Mouse (Mus musculus) lung, adult 2 months (tissue): ENCODE results near the gene Lasp1. TPM values are rescaled to one million over a fixed set of nuclear protein-coding genes. Genes with fewer than 3 reads are reported as not detected.

Experiments used
- DNase-seq: peaks from one replicate; pipeline ENCODE4 v3.0.0; 2022
- H3K4me1 ChIP-seq: fragments of 200-500 bp; 2 replicates; pipeline ENCODE4 v1.6.1; 2011; ENCODE audit warnings: low read length; ENCODE audit not compliant: control insufficient read depth, insufficient read depth
- H3K4me3 ChIP-seq: fragments of 200-500 bp; replicated peaks from 2 replicates; pipeline ENCODE3; 2011; ENCODE audit warnings: low read depth, mild to moderate bottlenecking, control low read depth, low read length; ENCODE audit errors: extremely low read depth
- CTCF ChIP-seq: fragments of 200-500 bp; IDR thresholded peaks from 2 replicates; pipeline ENCODE4 v1.5.1; 2011; ENCODE audit warnings: mild to moderate bottlenecking, low read length, control low read depth; ENCODE audit not compliant: insufficient read depth
- POLR2A ChIP-seq: fragments of 200-500 bp; IDR thresholded peaks from 2 replicates; pipeline ENCODE4 v1.6.1; 2011; ENCODE audit warnings: low read depth, mild to moderate bottlenecking, control low read depth, low read length, borderline replicate concordance; ENCODE audit errors: extremely low read depth
- WGBS: fragments of 180-500 bp; shearing (Covaris S2); methylation state at CpG from one replicate; pipeline ENCODE4 v1.1.7; 2018; 5-methylcytosine and 5-hydroxymethylcytosine counted together
- polyA plus RNA-seq: library from polyadenylated mRNA; depleted of rRNA; stranded (reverse); fragments of >200 nt; gene quantifications from 2 replicates; pipeline ENCODE4 v1.2.3, GENCODE M21; 2012

Gene Lasp1
- polyA plus RNA-seq, 1 experiment = 137 TPM

DNA sequence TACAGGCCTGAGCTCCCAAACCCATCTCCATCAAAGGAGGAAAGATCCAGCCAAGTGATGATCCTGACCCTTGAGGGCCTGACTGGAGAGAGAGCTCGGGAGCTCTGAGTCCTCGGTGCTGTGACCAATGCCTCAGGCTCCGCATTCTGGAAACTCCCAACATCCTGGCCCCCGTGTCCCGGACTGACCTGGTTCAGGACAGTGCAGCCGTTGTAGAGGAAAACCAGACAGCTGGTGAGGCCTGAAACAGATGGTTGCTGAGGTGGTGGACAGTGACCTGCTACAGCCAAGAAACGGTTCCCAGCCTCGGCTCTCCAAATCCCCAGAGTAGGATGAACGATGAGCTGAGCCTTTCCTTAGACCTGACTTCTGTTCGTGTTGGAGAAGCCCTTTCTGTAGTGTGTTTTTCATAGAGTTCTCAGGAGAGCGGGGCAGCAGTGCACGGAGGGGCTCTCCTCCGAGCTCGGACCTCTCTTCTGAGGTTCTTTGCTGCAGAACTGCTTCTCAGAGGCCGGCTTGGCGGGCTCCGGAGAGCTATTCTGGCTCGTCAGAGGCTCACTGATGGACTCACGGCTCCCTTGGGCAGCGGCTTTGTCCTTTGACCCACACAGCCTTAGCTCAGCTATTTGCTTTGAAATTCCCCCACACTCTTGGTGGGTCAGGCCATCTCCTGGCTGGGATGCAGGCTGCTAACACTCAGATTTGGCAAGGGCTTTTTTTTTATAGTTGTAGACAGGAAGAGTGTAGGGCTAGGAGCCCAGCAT is 24.2 kb downstream of the Lasp1 start:
- Histone ChIP-seq H3K4me1 (peaks cover 64% of the 10 kb centered on the region), H3K4me3 (no peak overlapping the region)
- WGBS = 53% methylated on average over 20 of the region's 20 CpGs
- no peak for TF ChIP-seq POLR2A
- TF ChIP-seq CTCF = no peak
- no peak for DNase-seq

GRCm38 (mm10) chr11:97824168-97824567 is 25.4 kb downstream of the Lasp1 start:
- peaks cover 52% of the 10 kb centered on the region for H3K4me1 ChIP-seq
- no peak for TF ChIP-seq POLR2A
- no peak for DNase-seq
- H3K4me3 ChIP-seq = no peak overlapping the region
- 91% methylated on average over 11 of the region's 11 CpGs for whole genome bisulfite sequencing

DNA sequence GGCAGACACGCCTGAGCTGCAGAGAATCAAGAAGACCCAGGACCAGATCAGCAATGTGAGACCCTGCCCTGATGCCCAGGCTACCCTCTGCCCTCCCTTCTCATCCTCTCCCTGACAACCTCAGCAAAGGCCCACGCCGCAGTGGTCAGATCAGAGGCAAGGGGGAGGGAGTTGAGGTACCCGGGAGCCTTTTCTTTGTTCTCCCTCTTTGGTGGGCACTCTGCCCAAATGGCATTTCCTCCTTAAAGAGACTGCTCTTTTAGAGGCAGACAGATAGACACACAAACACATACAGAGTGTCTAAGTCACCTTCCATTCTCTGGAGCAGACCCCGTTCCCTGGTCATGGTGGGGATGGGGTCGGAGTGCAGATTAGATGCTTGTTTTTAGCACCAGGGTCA is 26.1 kb downstream of the Lasp1 start:
- DNase-seq = no peak
- no peak for TF ChIP-seq POLR2A
- TF ChIP-seq CTCF = no peak
- Histone ChIP-seq H3K4me1 (peaks cover 47% of the 10 kb centered on the region), H3K4me3 (no peak overlapping the region)
- 36% methylated on average over 6 of the region's 6 CpGs for WGBS

DNA sequence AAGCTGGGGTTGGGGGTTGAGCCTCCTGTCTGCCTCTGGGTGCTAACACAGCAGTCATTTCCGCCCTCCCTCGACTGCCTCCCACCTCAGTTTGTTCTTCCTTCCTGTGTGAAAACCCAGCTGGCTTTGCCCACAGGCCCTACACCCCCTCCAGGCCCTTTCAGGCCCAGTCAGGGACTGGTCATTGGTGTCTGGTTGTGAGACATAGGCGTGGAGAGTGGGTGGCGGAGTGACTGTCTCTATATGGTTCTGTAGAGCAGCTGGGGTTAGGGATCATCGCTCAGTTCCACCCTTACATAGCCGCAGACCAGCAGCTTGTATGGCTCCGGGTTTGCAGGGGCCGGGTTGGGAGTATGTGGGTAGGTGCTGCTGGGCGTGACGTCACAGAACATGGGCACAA is 26.5 kb downstream of the Lasp1 start:
- WGBS = 52% methylated on average over 10 of the region's 10 CpGs
- no peak for TF ChIP-seq POLR2A
- no peak for TF ChIP-seq CTCF
- no peak for DNase-seq
- Histone ChIP-seq H3K4me3 (no peak overlapping the region), H3K4me1 (peaks cover 48% of the 10 kb centered on the region)

DNA sequence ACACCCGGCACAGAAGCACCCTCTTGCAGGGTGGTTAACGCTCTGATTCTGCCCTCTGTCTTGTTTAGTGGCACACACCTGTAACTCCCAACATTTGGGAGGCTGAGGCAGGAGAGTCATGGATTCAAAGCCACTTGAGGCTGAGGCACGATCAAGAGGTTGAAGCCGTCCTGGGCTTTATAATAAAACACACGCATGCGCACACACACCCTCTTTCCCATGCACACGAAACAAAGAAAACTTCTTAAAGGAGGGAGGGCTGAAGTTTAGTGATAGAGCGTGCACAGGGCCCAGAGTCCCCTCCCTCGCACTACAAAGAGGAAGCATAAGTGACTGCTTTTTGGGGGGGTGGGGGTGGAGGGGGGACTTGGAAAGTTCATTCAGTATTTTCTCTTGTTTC is 27.2 kb downstream of the Lasp1 start:
- Histone ChIP-seq H3K4me3 (no peak overlapping the region), H3K4me1 (peaks cover 48% of the 10 kb centered on the region)
- no peak for TF ChIP-seq POLR2A
- TF ChIP-seq CTCF = no peak
- DNase-seq = no peak
- WGBS = 55% methylated on average over 9 of the region's 9 CpGs

GRCm38 (mm10) chr11:97826414-97826813 is 27.6 kb downstream of the Lasp1 start:
- Histone ChIP-seq H3K4me1 (peaks cover 45% of the 10 kb centered on the region), H3K4me3 (no peak overlapping the region)
- DNase-seq = no peak
- WGBS = 44% methylated on average over 7 of the region's 7 CpGs
- TF ChIP-seq POLR2A (no peak), CTCF (no peak)

GRCm38 (mm10) chr11:97827654-97828053 is 28.9 kb downstream of the Lasp1 start:
- no peak overlapping the region for H3K4me3 ChIP-seq
- WGBS = 85% methylated on average over 6 of the region's 6 CpGs
- no peak for TF ChIP-seq POLR2A
- TF ChIP-seq CTCF = no peak
- no peak for DNase-seq
- peaks cover 38% of the 10 kb centered on the region for H3K4me1 ChIP-seq

- Histone ChIP-seq H3K4me3 (no peak overlapping the region), H3K4me1 (peaks cover 26% of the 10 kb centered on the region)
- no peak for DNase-seq
- TF ChIP-seq POLR2A (no peak), CTCF (no peak)
- 63% methylated on average over 7 of the region's 7 CpGs for WGBS
Observed at GRCm38 (mm10) chr11:97829365-97829764, 30.6 kb downstream of the Lasp1 start.

DNA sequence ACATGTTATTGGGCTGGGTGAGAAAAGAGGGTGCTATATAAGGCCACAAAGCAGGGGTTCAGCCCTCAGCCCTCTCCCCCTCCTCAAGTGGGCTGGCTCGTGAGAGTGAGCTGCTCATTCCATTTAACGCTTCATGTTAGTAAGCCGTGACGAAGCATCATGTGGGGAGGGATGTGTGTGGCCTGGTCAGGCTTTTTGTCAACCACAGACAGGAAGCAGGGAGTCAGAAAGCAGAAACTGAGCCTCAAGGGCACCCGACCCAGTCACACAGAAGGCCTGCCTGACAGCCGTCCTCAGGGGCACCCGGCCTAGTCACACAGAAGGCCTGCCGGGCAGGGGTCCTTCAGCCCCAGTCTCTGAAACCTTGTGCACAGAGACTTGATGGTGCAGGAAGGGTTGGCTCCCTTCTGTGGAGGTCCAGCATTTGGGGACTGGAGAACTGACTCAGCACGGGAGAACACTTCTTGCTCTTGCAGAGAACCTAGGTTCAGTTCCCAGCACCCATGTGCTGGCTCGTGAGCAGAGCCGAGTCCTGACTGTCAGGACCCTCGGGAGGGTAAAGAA is 31.2 kb downstream of the Lasp1 start:
- peaks cover 20% of the 10 kb centered on the region for H3K4me1 ChIP-seq
- no peak for DNase-seq
- 71% methylated on average over 12 of the region's 12 CpGs for WGBS
- TF ChIP-seq CTCF (no peak), POLR2A (no peak)
- no peak overlapping the region for H3K4me3 ChIP-seq

GRCm38 (mm10) chr11:97830501-97830900 is 31.7 kb downstream of the Lasp1 start:
- 38% methylated on average over 6 of the region's 6 CpGs for WGBS
- Histone ChIP-seq H3K4me1 (peaks cover 15% of the 10 kb centered on the region; the same call in 1 of the 2 replicates), H3K4me3 (no peak overlapping the region)
- DNase-seq = no peak
- no peak for TF ChIP-seq CTCF
- no peak for TF ChIP-seq POLR2A

DNA sequence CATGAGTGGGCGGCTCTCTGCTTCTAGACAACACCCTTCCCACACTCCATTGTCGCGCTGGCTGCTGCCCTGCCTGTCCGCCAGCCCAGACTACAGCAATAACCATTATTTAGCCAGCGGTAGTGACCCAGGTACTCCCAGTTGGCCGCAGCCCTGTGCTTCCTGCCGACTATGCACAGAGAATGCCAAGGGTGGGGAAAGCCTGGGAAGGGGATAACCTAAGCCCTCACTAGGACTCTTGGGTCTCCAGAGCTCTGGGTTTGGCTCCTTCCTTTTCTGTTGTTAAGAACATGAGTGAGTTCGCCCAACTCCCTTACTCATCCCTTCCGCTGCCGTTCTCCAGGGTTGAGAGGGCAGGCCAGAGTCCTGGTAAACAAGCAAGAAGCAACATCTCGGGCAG is 33.2 kb downstream of the Lasp1 start:
- no peak for DNase-seq
- TF ChIP-seq POLR2A (no peak), CTCF (no peak)
- WGBS = 38% methylated on average over 11 of the region's 11 CpGs

More for the DNA sequence above, 33.2 kb downstream of the Lasp1 start:
- Histone ChIP-seq H3K4me3 (no peak overlapping the region), H3K4me1 (peaks cover 6% of the 10 kb centered on the region; the same call in 1 of the 2 replicates)
